Mouse (Mus musculus): ENCODE data around the gene Arhgap15.

Gene Arhgap15

GRCm38 (mm10) chr2:44029865-44030264, 281.2 kb downstream of the Arhgap15 start:
- DNase-seq (ENCODE audit: low read depth), result no peak

DNA sequence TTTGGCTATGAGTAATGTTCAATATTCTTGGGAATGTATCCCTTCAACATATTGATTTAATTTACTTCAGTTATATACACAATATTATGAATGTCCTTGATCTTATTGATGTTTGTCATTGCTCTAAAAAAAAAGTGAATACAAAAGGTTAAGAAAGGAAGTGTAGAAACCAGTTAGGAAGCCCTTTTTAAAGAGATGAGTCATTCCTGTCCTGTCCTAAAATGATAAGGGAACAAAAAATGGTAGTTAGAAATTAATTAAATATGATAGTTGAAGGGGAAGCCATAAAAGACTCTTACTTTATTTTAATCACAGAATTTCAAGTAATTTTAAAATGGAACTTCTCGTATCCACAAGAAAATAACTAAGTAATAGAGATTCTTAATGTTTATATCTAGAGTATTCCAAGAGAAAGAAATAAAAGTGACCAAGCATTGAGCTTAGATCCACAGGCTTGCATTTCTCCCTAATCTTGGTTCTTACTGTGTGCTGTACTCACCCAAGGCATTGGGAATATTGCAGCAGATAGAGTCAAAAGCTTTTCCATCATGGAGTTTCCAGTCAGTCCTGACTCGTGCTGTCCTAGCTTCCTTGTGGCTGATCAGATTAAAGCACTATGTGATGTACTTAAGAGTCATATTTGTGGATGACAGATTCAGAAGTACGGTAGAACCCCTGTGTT, 291.0 kb downstream of the Arhgap15 start:
- no peak for DNase-seq (ENCODE audit: low read depth)

- no peak for DNase-seq (ENCODE audit: low read depth)
Observed at GRCm38 (mm10) chr2:44044088-44044487, 295.5 kb downstream of the Arhgap15 start.

DNA sequence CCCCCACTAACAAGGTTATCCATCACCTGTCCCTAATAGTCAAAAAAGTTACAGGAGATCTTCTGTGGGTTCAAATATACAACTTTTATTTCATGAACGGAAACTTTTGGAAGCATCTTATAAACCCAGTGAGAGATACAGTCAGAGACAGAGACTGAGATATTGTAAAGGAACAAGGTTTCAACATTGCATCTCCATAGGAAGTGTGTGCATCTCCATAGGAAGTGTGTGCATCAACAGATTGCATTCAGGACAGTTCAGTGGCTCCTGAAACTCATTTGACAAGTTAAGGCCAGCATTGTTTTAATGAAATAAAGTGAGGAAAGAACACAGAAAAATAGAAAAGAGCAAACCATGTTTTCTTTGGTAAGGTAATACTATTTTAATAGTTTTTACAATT, 296.0 kb downstream of the Arhgap15 start:
- no peak for DNase-seq (ENCODE audit: low read depth)

GRCm38 (mm10) chr2:44045231-44045630, 296.6 kb downstream of the Arhgap15 start:
- no peak for DNase-seq (ENCODE audit: low read depth)

DNA sequence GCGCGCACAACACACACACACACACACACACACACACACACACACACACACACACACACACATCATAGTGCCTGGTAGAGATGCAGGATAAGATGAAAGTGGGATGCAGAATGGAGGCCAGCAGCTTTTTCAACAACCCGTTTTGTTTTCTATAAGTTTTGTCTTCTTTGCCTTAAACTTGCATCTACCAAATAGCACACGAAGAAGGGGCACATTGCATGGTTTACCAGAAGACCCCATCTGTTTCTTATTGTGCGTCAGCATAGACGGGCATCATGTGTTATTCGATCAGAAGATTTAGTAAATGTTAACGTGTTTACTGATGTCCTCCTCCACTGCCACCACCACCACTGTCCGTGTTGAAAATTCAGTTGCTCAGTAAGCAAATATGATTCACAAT, 311.7 kb downstream of the Arhgap15 start:
- DNase-seq (ENCODE audit: low read depth), result no peak

DNA sequence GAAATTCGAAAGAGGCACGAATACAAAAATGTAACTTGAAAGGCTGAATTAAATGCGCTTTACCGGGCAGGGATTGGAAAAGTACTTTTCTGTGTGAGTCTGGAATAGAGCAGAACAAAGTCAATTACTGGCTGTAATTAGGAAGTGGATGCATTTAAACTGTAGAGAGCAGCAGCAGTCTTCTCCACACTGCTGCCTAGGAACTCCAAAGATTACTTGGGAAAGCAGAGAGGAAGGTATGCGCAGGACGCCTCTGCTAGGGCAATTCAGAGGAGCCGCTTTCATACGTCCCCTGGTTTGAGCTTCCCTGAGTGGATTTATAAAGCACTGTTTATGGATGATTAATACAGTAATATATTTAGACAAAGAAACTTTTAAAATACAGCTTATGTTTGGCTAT, 312.1 kb downstream of the Arhgap15 start:
- no peak for DNase-seq (ENCODE audit: low read depth)

DNA sequence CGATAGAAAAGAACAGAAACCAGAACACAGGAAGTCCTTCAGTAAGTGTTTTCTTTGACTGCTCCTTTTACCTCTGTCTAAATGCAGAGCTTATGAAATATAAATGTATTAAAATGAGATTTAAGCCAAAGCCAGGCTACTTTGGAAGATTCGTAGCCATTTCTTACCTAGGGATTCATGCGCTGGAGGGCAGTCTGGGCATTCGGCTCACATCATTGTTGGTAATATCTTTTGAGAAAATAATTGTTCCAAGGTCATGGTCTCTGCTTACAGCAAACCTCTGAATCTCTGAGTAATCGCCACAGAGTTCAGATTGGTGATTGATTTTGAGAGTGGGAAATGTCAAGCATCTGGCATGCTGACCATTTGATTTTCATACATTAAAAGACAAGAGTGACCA, 316.4 kb downstream of the Arhgap15 start:
- DNase-seq (ENCODE audit: low read depth), result no peak

- no peak for DNase-seq (ENCODE audit: low read depth)
Observed at GRCm38 (mm10) chr2:44068151-44068840, 319.7 kb downstream of the Arhgap15 start.

DNA sequence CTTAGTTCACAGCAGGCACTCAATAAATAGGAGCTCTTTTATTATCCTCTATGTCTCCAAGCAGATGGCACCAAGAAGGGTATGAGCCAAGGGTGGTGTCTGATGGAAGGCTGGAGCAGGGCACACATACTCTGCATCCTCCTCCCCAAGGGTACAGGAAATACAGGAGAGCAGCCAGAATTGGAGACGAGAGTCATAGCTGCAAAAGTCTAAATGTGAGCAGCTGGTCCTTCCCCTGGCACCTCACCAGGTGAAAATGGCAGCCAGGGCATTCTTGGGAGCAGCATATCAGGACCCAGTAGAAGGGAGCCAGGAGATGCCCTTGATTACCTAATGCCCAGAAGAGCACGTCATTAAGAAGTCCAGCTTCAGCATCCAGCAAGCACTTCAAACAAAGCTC, 320.3 kb downstream of the Arhgap15 start:
- DNase-seq (ENCODE audit: low read depth), result no peak

- no peak for DNase-seq (ENCODE audit: low read depth)
Observed at GRCm38 (mm10) chr2:44076570-44076969, 327.9 kb downstream of the Arhgap15 start.

- DNase-seq (ENCODE audit: low read depth), result no peak
Observed at GRCm38 (mm10) chr2:44080530-44080929, 331.9 kb downstream of the Arhgap15 start.

- no peak for DNase-seq (ENCODE audit: low read depth)
Observed at GRCm38 (mm10) chr2:44081241-44081640, 332.6 kb downstream of the Arhgap15 start.

DNA sequence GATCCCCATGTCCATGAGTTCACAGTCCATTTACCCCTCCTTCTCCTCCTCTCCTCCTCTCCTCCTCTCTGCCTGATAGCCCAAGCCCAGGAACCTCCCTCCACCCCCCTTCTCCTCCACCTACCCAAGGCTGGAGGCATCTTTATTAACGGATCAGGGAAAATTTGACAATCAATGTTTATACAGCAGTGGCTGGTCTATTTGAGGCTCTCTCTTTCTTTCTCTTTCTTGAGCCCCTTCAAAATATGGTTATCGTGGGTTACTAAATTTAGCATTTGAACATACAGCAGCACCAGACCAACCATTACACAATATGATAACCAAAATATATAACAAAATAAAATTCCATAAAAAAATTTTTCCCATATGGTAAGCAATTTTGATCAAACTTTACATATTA, 335.8 kb downstream of the Arhgap15 start:
- no peak for DNase-seq (ENCODE audit: low read depth)

DNA sequence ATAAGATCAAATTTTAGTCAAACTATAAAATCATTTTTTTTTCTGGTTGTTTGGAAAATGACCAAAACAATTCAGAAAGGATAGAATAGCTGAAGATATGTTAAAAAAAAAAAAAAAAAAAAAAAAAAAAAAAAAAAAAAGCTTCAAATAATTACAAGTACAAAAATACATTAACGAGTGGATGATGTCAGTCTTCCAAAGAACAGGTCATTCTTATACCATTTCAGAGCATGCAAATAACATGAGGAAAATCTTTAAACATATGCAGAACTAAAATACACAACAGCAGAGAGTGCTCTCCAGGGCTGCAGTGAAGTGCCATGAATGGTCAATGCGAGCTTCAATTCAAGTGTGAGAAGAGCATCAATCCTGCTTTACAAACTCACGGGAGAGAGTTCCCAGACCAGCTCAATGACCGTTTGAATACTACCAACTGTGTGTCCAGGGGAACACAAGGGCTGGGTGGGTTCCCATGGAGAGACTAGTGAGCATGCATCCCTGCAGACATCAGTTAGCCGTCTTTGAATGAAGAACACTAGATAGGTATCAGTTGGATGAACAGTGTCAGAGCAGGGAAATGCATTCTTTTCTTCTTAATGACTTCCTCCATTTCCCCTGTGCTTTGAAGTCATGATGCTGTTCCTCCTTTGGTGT, 337.9 kb downstream of the Arhgap15 start:
- no peak for DNase-seq (ENCODE audit: low read depth)

- DNase-seq (ENCODE audit: low read depth), result no peak
Observed at GRCm38 (mm10) chr2:44098552-44098951, 349.9 kb downstream of the Arhgap15 start.

- no peak for DNase-seq (ENCODE audit: low read depth)
Observed at GRCm38 (mm10) chr2:44102351-44102750, 353.7 kb downstream of the Arhgap15 start.

- no peak for DNase-seq (ENCODE audit: low read depth)
Observed at GRCm38 (mm10) chr2:44103321-44103720, 354.7 kb downstream of the Arhgap15 start.

DNA sequence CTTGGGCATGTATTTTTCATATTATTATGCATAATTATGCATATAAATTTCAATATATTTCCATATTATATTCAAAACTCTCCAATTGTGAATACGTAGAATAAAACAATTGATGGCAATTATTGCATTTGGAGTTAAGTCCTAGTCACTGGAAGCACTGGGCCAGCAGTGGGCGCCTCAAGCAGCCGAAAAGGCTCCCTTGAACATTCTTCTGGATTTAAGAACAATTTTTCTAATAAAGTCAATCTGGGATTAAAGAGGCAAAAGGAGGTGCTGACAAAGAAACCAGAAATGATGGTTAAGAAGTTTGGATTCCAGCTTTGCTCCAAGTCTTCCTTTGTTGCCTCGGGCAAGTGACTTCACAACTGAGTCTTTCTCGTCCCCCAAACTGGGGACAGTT, 355.1 kb downstream of the Arhgap15 start:
- DNase-seq (ENCODE audit: low read depth), result peak; percentile 64

DNA sequence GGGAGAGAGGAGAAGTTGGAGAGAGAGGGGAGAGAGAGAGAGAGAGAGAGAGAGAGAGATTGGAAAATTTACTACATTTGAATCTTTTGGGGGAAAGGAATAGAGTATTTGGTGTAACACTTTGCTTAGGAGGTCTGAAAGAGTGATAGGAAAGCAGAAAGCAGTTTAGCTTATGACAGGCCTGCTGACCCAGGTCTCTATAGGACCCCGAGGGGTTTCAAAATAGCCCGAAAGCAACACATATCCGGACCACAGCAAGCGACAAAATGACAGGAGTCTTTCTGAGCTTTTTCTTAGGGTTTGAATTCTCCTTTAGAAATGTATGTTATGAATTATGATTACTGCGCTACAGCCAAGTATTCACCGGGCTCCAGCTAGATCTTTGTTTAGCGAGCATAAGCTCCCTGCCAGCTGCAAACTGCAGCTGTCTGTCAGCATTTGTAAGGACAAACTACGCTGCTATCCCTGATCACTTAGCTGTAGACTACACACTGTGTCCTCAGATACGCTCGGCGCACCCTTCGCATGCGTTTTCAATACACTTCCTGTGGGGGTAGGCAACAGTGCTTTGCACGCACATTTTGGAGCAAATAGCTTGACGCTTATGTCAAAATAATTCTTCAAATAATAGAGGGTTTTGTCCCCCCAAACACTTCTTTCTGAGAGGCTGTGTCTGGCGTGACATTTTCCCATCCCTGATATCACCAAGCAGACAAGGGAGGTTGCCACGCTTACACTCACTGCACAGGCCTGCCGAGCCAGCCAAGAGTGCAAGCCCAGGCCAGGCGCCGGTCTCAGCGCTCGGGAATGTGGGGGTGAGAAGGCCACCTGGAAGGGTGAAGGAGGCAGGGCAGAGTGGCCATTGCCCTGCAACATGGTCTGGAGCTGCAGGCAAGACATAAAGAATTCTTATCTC, 355.9 kb downstream of the Arhgap15 start:
- peak; percentile 24 for DNase-seq (ENCODE audit: low read depth)

GRCm38 (mm10) chr2:44105198-44105555, 356.6 kb downstream of the Arhgap15 start:
- DNase-seq (ENCODE audit: low read depth), result no peak

- DNase-seq (ENCODE audit: low read depth), result no peak
Observed at GRCm38 (mm10) chr2:44106359-44106758, 357.7 kb downstream of the Arhgap15 start.

All from fibroblast of lung, adult 2 months (primary cell).